Mouse (Mus musculus): ENCODE measurements around the gene Ccdc117. TPM values are rescaled to one million over a fixed set of nuclear protein-coding genes. Genes with fewer than 3 reads are reported as not detected.
A peak's percentile ranks its signal among the peaks of the same experiment; 100 is the strongest.

Gene Ccdc117
- total and polyA plus RNA-seq, 2 experiments from 2014 or later, result 6.1 to 8.2 TPM

- no peak overlapping the region for H3K4me2 ChIP-seq (ENCODE audit: low read depth, low read length, poor library complexity, severe bottlenecking)
- ATAC-seq (ENCODE audit: low FRiP score), result no peak
Observed at GRCm38 (mm10) chr11:5567654-5568053, 25.7 kb upstream of the Ccdc117 start.

GRCm38 (mm10) chr11:5566506-5566905 is 24.5 kb upstream of the Ccdc117 start:
- DNase-seq (ENCODE audit: low spot score) (no peak), ATAC-seq (ENCODE audit: low FRiP score) (no peak)
- Histone ChIP-seq H3K4me1 (ENCODE audit: insufficient read depth, low read length) (no peaks in the 10 kb centered on the region), H3K36me3 (ENCODE audit: insufficient read depth, low read length) (no peaks in the 10 kb centered on the region), H3K27ac (ENCODE audit: low read depth, low read length) (no peak overlapping the region), H3K27me3 (ENCODE audit: insufficient read depth, low read length) (no peaks in the 10 kb centered on the region), H3K4me3 (ENCODE audit: low read depth, low read length) (no peak overlapping the region), H3K9me3 (ENCODE audit: low read length) (no peaks in the 10 kb centered on the region), H3K9ac (replicated peaks; ENCODE audit: low read length, poor library complexity, severe bottlenecking) (no peak overlapping the region), H3K4me2 (ENCODE audit: low read depth, low read length, poor library complexity, severe bottlenecking) (no peak overlapping the region)
- TF ChIP-seq CTCF (IDR thresholded peaks at IDR 0.05), result no peak
- WGBS, result 53% methylated on average over 2 of the region's 2 CpGs

More at GRCm38 (mm10) chr11:5567654-5568053, 25.7 kb upstream of the Ccdc117 start:
- no peaks in the 10 kb centered on the region for H3K27me3 ChIP-seq (ENCODE audit: insufficient read depth, low read length)
- DNase-seq (ENCODE audit: low spot score), result no peak
- no peak overlapping the region for H3K4me3 ChIP-seq (ENCODE audit: low read depth, low read length)
- H3K27ac ChIP-seq (ENCODE audit: low read depth, low read length), result no peak overlapping the region
- H3K4me1 ChIP-seq (ENCODE audit: insufficient read depth, low read length), result no peaks in the 10 kb centered on the region
- no peaks in the 10 kb centered on the region for H3K36me3 ChIP-seq (ENCODE audit: insufficient read depth, low read length)
- 95% methylated on average over 6 of the region's 6 CpGs for WGBS
- no peak overlapping the region for H3K9ac ChIP-seq (replicated peaks; ENCODE audit: low read length, poor library complexity, severe bottlenecking)
- H3K9me3 ChIP-seq (ENCODE audit: low read length), result no peaks in the 10 kb centered on the region
- no peak for TF ChIP-seq CTCF (IDR thresholded peaks at IDR 0.05)

- WGBS, result 79% methylated on average over 3 of the region's 3 CpGs
- H3K27ac ChIP-seq (ENCODE audit: low read depth, low read length), result no peak overlapping the region
- no peaks in the 10 kb centered on the region for H3K9me3 ChIP-seq (ENCODE audit: low read length)
- no peak overlapping the region for H3K4me3 ChIP-seq (ENCODE audit: low read depth, low read length)
- no peak overlapping the region for H3K9ac ChIP-seq (replicated peaks; ENCODE audit: low read length, poor library complexity, severe bottlenecking)
- no peak for TF ChIP-seq CTCF (IDR thresholded peaks at IDR 0.05)
- H3K36me3 ChIP-seq (ENCODE audit: insufficient read depth, low read length), result no peaks in the 10 kb centered on the region
- DNase-seq (ENCODE audit: low spot score), result no peak
- ATAC-seq (ENCODE audit: low FRiP score), result no peak
- no peak overlapping the region for H3K4me2 ChIP-seq (ENCODE audit: low read depth, low read length, poor library complexity, severe bottlenecking)
- no peaks in the 10 kb centered on the region for H3K4me1 ChIP-seq (ENCODE audit: insufficient read depth, low read length)
- H3K27me3 ChIP-seq (ENCODE audit: insufficient read depth, low read length), result no peaks in the 10 kb centered on the region
Observed at GRCm38 (mm10) chr11:5565596-5565995, 23.6 kb upstream of the Ccdc117 start.

GRCm38 (mm10) chr11:5563898-5564297 is 21.9 kb upstream of the Ccdc117 start:
- no peak overlapping the region for H3K9ac ChIP-seq (replicated peaks; ENCODE audit: low read length, poor library complexity, severe bottlenecking)
- H3K4me3 ChIP-seq (ENCODE audit: low read depth, low read length), result no peak overlapping the region
- TF ChIP-seq CTCF (IDR thresholded peaks at IDR 0.05), result no peak
- H3K27ac ChIP-seq (ENCODE audit: low read depth, low read length), result no peak overlapping the region
- DNase-seq (ENCODE audit: low spot score), result no peak
- no peaks in the 10 kb centered on the region for H3K4me1 ChIP-seq (ENCODE audit: insufficient read depth, low read length)
- no peaks in the 10 kb centered on the region for H3K9me3 ChIP-seq (ENCODE audit: low read length)
- no peak for ATAC-seq (ENCODE audit: low FRiP score)
- no peak overlapping the region for H3K4me2 ChIP-seq (ENCODE audit: low read depth, low read length, poor library complexity, severe bottlenecking)
- WGBS, result 64% methylated on average over 6 of the region's 6 CpGs
- H3K36me3 ChIP-seq (ENCODE audit: insufficient read depth, low read length), result no peaks in the 10 kb centered on the region
- no peaks in the 10 kb centered on the region for H3K27me3 ChIP-seq (ENCODE audit: insufficient read depth, low read length)

GRCm38 (mm10) chr11:5562625-5563268 is 20.8 kb upstream of the Ccdc117 start:
- Histone ChIP-seq H3K27me3 (ENCODE audit: insufficient read depth, low read length) (no peaks in the 10 kb centered on the region), H3K27ac (ENCODE audit: low read depth, low read length) (no peak overlapping the region), H3K36me3 (ENCODE audit: insufficient read depth, low read length) (no peaks in the 10 kb centered on the region), H3K4me1 (ENCODE audit: insufficient read depth, low read length) (no peaks in the 10 kb centered on the region), H3K4me3 (ENCODE audit: low read depth, low read length) (no peak overlapping the region), H3K9ac (replicated peaks; ENCODE audit: low read length, poor library complexity, severe bottlenecking) (no peak overlapping the region), H3K4me2 (ENCODE audit: low read depth, low read length, poor library complexity, severe bottlenecking) (no peak overlapping the region), H3K9me3 (ENCODE audit: low read length) (no peaks in the 10 kb centered on the region)
- ATAC-seq (ENCODE audit: low FRiP score), result no peak
- DNase-seq (ENCODE audit: low spot score), result peak; percentile 29
- WGBS, result 24% methylated on average over 9 of the region's 9 CpGs
- peak; percentile 39; the same call in 1 of the 2 replicates for TF ChIP-seq CTCF (IDR thresholded peaks at IDR 0.05)

- Histone ChIP-seq H3K27me3 (ENCODE audit: insufficient read depth, low read length) (no peaks in the 10 kb centered on the region), H3K9ac (replicated peaks; ENCODE audit: low read length, poor library complexity, severe bottlenecking) (no peak overlapping the region), H3K36me3 (ENCODE audit: insufficient read depth, low read length) (no peaks in the 10 kb centered on the region), H3K4me3 (ENCODE audit: low read depth, low read length) (no peak overlapping the region), H3K9me3 (ENCODE audit: low read length) (no peaks in the 10 kb centered on the region), H3K27ac (ENCODE audit: low read depth, low read length) (no peak overlapping the region), H3K4me1 (ENCODE audit: insufficient read depth, low read length) (no peaks in the 10 kb centered on the region), H3K4me2 (ENCODE audit: low read depth, low read length, poor library complexity, severe bottlenecking) (no peak overlapping the region)
- 83% methylated on average over 3 of the region's 3 CpGs for WGBS
- no peak for TF ChIP-seq CTCF (IDR thresholded peaks at IDR 0.05)
- no peak for ATAC-seq (ENCODE audit: low FRiP score)
- no peak for DNase-seq (ENCODE audit: low spot score)
Observed at GRCm38 (mm10) chr11:5560273-5560672, 18.3 kb upstream of the Ccdc117 start.

Measured in midbrain, postnatal 0 days (tissue).